Mouse (Mus musculus) erythroid progenitor cell, adult 5-6 weeks (primary cell): ENCODE measurements at regions not wholly inside any gene's neighbourhood (a gene's known extent, or its start where the extent isn't known, plus 50 kb on each side); places are given as distances from the start of the nearest gene placed in this dataset.

Experiments used
- ATAC-seq: replicated peaks from 2 replicates; pipeline ENCODE4 v1.8.0; 2016; ENCODE audit warnings: moderate number of reproducible peaks, mild to moderate bottlenecking, moderate TSS enrichment, inconsistent platforms; ENCODE audit not compliant: poor library complexity, low FRiP score, severe bottlenecking

DNA sequence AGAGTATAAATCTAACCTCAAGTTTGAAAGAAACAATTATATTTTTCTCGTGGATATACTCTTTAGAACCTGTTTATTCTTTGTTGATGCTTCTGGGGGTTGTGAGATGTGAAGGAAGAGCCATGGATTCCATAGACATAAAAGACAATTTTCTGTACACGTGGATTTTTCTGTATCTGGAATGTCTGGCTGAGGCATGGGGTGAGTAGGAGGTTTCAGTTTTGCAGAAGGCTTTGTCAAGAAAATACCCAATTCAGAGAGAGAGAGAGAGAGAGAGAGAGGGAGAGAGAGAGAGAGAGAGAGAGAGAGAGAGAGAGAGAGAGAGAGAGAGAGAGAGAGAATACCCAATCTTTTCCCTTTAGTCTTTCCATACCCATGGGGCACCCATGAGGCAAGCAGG, 315.0 kb upstream of the Xylt1 start:
- no peak for ATAC-seq

DNA sequence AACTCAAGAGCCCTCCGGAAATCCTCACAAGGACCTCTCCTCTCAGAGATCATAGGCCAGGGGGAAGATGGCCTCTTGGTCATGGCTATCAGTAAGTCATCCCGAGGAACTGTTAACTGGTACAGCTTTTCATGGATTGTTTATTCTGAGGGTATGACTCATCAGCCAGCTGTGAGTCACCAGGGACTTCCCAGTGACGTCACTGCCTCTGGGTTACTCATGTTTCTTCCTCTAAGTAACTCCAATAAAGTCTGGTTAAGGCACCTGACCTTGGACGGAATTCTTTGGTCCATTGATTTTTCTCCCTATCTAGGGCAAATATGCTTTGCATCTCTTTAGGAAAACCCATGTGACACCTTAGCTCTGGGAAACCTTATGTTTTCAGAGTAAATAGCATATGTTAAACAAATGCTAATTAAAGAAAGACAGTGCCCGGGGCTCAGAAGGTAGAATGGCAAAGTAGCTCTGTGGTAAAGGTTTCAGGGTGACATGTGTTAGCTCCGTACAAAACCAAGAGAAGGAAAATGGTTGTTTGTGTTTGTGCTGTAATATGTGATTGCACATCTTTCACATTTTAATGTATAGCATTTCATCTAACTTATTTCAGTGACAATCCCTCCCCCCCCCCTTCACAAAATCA, 289.7 kb upstream of the Xylt1 start:
- no peak for ATAC-seq

DNA sequence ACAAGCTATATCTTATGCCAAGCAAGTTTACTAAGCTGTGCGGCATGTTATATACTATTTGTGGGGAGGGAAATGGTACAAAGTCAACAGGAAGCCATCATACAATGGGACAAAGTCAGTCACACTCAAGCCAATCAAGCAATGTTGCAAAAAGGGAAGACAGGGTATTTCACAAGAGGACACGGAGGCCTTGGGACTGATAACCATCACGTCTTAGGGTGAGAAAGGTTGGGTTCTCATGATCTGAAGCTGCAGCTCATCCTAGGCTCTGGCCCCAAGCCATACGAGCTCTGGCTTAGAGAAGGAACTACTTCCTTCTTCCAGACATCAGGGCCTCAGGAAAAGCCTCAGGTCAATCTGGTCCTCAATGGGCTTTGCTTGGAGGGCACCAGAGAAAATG, 287.9 kb upstream of the Xylt1 start:
- ATAC-seq = no peak

DNA sequence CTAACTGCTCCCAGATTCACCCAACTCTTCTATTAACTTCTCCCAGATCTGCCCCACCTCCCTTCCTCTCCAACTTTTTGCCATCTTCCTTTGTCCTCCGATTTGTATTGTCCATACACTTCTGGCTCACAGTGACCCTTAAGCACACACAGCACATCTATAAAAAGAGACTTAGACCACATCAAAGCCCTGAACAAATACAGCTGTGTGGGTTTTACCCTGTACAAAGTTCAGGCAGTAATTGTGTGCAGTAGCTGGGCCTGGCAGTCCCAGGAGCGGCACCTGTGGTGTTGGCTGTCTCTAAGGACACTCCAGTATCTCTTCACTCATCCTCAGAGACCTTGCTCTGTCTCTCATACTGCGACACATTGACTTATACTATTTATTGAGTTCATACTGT, 283.2 kb upstream of the Xylt1 start:
- no peak for ATAC-seq

DNA sequence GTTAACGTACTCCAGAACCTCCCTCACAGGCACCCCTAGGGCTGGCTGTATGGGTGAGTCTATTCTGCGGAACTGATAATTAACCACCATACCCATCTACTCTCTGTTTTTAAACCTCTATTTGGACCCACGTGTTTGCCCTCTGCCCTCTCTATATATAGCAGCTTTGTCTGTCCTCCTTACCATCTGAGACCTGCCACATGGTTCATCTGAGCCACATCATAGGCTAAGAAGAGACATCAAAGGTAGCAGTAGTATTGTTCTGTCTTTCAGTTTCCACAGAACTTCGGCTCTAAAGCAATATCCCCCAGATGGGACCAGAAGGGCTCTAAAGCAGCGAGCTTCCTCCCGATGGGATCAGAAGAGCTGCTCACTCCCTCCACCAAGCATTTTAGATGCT, 281.7 kb upstream of the Xylt1 start:
- ATAC-seq = no peak

DNA sequence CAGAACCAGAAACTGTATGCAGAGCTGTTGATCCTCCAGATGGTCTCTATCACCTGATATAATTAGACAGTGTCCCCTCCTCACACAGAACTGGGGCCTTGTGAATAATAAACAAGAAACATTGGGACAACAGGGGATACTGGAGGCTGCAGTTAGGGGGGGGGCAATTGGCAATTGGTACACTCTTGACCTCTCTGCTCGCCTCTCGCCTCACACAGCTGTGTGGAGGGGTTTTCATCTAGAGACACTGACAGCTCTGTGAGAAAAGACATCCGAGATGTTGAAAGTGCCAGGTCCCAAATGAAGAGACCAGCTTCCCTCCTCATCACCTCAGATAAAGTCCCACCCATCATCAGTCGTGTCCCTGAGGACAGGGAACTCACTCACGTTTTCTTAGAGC, 277.7 kb upstream of the Xylt1 start:
- no peak for ATAC-seq

DNA sequence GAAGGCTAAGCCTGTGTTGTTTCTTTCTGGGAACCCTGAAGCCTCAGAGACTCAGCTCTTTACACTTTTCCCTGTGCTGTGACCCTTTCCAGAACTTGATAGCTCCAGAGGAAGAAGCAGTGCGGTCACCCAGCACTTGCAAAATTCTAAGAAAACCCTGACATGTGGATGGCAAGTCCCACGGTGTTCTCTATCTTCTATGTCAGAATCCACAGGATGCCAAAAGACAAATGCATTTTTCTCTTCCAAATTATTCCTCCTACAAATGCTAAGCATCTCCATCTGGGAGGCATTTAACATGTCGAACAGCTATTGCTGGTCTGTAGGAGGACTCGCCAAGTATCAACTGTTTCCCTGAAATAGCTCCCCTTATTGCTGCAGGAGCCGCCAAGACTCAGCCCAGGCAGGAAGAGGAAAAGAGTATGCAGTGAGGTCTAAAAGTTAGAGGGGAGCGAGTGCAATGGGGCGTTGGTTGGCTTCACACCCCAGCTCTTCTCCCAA, 274.0 kb upstream of the Xylt1 start:
- ATAC-seq = no peak

DNA sequence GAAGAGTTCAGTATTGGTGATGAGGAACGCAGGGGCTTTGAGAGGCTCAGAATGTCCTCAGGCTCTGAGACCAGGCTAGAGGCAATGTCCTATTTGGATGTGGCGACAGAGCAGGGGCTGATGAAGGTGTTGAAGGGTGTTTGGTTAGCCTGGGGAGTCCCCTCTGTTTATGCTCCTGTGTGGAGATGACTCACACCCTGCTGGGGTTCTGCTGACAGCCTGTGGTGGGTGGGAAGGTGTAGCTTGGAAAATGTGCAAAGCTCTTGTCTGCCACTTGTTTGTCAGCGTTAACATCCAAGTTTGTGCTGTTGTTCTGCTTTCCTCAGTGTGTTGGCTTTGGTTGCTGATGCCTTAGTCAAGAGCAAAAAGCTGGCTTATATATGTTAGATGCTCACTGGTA, 272.4 kb upstream of the Xylt1 start:
- no peak for ATAC-seq

DNA sequence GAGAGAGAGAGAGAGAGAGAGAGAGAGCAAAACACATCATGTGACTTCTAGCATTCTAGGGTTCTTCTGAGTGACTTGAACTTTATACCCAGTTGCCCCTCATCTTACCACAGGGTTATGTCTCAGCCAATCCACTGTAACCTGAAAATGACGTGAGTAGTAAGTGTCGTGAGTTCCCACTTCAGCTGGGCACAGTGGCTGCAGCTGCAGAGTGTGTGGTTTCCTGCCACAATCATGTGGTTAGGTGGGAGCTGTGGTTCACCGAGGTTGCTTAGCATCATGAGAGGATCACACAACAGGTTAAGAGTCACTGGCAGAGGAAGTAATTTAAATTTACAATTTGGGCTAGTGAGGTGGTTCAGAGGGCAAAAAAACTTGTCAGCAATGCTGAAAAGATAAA, 253.1 kb upstream of the Xylt1 start:
- no peak for ATAC-seq

DNA sequence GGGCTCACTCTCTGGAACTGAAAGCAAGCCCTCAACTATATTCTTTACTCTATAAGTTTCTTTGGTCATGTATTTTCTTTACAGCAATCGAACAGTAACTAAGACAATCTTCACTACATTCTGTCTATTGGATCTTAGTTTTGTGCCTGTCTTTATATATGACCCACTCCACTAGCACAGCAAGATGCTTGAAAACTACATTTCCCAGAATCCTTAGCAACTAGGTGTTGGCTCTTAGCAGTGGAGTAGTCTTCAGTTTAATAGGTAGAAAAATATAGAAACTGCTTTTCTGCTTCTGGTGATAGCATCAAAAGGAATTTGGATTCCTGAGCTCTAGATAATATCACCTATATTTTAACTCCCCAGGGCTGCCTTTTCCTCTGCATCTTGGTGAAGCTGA, 245.9 kb upstream of the Xylt1 start:
- ATAC-seq = no peak

DNA sequence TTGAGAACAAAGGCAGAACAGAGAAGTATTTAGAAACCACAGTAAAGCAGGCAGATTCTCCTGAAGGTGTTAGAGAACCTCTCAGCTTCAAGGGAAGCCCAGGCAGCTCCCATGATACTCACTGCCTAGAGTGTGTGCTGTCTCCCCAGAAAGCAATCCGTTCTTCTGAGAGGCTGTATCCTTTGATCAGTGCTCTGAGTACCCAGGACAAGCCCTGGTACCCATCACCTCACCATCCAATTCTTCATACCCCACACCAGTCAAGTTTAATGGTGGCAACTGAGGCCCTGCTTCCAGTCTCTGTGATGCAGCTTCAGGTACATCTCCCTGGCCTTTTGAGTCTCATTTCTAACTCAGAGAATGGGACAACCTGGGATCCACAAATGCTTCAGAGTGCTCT, 242.1 kb upstream of the Xylt1 start:
- ATAC-seq = no peak

DNA sequence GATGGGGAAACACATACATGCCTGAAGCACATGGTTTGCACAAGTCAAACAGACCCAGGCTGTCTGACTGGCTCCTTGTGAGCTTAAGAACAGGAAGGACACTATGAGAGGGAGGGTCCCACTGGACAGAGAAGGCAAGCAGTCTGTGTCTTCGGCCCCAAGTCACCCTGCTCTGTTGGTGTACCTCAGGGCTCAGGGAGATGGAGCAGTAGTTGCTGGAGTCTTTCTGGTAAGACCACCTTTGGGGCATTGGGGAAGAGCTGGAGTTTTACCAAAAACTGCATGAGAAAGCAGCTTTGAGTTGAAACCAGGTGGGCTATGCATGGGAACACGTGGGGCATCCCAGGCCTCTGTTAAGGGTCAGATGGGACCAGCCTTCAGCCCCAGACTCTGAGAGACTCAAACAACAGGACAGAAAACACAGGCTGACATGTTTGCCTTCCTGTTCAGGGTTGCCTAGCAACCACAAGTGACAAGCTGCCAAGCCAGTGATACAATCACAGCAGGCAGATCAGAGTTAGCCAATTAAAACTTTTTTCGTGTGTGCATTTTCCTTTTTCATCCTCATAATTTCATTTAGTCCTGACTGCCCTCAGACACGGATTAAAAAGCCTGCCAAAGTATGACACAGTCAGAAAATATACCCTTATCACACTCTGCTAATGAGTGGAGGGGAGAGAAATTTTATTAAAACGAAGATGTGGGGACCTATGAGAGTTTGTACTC, 241.4 kb upstream of the Xylt1 start:
- ATAC-seq = no peak

DNA sequence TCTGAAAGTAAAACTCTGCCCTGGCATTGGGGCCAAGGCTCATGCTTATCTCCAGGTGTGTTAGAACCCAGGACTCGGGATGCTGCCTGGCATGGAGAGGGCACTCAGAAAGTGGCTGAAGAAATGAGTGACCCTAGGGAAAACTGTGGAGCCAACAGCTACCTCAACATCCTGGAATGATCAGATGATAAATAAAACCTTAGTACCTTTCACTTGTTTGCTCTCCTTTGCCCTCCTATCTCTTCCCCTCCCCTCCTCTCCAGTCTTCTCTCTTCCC, 240.9 kb upstream of the Xylt1 start:
- ATAC-seq = no peak

DNA sequence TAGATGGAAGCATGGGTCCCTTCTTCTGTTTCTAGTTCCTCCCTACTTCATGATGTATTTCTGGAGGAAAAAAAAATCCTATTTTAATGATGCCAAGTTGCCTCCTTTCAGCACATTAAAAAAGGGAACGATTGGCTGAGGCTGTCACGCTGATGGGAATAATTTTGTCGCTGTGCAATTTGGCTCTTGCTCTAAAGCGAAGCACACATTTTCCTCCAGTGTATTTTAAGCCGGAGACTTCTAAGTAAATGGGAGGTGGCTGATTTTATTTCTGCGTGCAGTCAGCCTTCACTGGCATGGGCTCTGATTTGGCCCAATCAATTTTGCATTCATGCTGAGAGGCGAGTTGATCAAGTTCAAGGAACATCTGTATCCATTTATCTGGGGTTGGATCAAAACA, 234.0 kb upstream of the Xylt1 start:
- ATAC-seq = no peak

DNA sequence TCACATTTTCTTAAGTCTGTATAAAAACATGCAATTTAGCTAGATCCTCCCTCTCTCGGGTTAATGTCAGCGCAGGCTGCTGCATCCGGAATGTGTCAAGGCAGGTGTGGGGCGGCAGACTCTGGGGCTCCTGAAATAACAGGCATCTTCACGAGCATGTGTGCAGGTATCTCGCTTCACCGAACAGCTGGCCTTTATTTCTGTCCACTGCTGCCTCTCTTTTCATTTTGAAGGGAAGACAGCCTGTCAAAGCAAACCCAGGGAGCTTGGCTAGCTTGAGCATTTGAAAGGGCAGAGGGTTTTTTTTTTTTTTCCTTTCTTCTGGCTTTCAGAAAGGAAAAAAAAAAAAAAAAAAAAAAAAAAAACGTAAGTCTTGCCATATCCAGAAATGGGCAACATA, 230.4 kb upstream of the Xylt1 start:
- ATAC-seq = no peak

DNA sequence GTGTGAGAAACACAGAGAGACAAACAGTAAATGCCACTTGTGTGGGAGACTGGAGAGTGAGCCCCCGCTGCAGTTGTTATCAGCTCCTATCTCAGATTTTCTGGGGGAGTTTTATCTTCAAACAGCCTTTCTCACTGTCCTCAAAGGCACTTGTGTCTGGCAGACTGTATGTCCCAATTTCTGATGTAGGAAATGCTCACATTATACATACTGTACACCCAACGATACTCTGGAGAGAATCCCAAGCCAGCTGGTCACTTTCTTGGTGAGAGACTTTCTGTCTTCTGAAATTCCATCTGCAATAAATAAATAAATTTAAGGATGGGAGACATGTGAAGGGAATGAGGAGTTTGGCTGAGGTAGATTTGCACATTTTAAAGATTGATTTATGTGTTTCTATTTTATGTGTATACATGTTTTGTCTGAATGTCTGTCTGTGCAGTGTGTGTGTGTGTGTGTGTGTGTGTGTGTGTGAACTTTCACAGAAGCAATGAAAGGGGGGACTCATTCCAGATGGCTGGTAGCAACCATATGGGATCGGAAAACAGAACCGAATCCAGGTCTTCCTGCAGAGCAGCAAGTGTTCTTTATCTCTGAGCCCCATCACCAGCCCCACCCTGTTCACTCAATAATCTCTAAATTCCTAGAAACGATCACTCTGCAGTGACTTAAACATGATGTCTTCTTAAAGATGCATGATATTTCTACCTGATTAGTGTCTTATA, 226.8 kb upstream of the Xylt1 start:
- no peak for ATAC-seq

DNA sequence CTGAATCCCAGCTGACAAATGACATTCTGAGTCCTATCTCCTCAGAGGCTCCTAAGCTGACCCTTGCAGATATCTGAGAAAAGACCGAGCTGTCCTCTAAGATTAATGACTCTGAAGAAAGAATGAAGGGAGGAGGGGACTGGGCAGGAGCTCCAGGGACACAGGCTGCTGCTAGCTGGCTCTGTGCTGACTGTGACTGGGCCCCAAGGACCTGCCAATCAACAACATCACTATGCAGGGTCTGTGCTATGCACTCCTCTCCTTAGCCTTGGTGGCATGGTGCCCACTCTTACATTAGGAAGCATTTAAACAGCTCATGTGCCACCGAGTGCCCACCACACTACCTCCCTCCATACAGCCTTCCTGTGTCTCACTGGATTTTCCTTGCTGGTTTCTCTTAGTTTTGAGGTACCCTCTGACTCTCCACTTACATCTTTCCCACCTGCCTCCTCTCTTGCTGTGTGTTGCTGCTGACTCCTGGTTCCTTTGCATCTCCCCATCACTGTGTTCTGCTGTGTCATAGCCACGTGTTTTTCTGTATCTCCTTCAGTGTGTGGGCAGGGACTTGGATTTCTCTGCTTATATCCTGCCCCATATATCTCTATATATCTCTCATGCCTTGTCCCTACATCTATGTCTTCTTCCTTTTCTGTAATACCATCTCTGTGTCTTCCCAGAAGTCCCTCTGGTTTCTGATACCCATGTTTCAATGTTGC, 219.4 kb upstream of the Xylt1 start:
- ATAC-seq = no peak

DNA sequence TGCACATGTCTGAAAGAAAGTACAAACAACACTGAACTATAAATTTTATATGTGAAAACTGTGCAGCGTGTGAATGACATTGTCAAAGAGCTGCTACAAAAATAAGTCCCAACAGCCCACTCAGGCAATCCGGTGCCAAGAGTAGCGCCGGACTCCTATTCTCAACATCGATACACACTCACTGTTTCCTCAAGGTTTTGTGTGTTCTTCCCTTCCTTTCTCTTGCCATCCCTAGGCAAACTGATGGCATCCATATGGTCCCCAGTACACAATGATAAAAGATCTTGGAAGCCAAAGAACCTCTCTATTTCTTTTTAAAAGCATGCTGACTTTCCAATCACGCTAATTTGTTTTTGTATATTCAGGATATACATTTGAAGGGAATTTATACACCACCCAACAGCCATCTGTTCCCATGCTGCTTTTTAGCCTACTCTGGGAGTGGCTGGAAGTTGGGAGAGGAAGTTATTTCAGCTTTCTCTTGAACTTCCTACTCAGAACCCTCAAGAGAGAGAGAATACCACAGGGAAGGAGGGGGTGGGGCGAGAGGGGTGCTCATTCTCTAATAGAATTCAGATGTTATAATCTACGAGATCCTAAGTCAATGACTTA, 205.9 kb upstream of the Xylt1 start:
- ATAC-seq = no peak

DNA sequence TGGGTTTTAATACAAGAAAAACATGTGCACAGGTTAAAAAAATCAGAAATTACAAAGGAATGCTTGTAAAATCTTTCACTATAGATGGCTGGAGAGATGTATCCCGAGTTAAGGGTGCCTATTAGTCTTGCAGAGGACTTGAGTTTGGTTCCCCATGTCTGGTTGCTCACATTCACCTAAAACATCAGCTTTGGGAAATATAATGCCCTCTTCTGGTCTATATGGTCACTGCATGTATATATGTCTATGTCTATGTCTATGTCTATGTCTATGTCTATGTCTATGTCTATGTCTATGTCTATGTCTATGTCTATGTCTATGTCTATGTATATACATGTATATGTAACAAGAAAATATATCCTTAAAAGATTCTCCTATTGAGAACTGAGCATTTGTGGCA, 196.8 kb upstream of the Xylt1 start:
- no peak for ATAC-seq

DNA sequence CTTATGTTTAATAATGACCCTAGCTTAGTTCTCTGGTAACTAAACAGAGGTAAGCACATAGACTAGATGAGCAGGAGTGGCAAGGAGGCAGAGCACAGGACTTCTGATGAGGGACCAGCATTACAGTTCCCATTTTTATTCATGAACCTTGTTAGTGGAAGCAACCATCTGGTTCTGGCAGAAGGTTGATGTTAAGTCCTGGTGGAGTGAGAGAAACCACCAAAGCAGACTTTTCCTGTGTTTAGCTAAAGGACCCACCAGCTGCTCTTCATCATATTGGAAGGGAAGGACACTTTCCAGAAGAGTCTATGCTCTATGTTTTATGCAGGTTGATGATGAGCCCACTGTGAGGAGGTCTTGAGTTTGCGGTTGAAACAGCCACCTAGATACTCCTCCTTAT, 194.9 kb upstream of the Xylt1 start:
- no peak for ATAC-seq
